Mouse (Mus musculus) cerebellum, postnatal 25 days (tissue): ENCODE results near the gene App.

Source experiments
- DNase-seq, 2 experiments: peaks; one replicate each; pipeline ENCODE4 v3.0.0; 2021; ENCODE audit warnings: mixed read lengths in 2 of 2

App gene

DNA sequence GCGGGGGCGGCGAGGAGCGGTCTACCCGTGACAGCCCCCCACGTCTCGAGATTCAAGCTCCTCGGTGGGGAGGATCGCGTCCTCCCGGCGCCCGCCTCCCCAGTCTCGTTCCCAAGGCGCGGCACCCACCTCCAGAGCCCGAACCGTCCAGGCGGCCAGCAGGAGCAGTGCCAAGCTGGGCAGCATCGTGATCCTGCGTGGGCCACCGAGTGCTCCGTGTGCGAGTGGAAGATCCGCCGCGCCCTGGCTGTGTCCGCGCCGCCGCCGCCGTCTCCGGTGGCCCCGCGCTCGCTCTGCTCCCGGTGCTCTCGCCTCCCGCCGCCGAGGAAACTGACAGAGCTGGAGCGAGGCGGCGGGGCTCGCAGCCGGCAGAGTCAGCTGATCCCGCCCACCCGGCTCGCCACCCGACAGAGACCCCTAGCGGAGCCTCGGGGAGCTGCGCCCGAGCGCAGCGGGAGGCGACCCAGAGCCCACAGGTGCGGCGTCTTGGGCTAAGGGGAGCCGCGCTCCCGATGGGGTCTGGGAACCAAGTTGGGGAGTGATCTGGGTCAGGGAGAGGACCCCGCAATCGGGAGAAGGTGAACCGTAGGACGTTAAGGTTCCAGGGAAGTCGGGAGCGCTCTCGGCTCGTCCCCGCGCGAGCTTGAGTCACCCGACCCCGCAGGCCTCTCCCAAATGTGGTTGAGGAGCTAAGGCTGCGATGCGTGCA is at the start of gene App:
Gene App (minus strand): TSS at position 394 of the 709 bp plus-strand sequence.
- DNase-seq = peak; percentile 98

DNA sequence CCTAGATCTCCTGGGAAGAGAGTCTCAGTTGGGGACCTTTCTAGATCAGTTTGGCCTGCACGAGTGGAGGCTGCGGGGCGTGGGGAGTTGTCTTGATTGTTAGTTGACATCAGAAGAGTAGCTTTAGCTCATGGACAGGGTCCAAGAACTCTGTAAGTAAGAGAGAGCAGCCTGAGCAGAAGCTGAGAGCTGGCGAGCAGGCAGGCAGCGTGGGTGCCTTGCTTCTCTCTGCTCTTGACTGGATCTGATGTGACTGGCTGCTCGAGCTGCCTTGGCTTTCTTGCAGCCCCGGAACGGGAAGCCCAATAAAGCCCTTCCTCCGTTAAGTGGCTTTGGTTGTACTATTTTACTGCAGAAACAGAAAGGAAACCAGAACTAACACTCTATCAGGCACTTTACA is 42.3 kb upstream of the App start:
- no peak for DNase-seq

GRCm38 (mm10) chr16:85215173-85215572 is 41.6 kb upstream of the App start:
- DNase-seq = no peak

DNA sequence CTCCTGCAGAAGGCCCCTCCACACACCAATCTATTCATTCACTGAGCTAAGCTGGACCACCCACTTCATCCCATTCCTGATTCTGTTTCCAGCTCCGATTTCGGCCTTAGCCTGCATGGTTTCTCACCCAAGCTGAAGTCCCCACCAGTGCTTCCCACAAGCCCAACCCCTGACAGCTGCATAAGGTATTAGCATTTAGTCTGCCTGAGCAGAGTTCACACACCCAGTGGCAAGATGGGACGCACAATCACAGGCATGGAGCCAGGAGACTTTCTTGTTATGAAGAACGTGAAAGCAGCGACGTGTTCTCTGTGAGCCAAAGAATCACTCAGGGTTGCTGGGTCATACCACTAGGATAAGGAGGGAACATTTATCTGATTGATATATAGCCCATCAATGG is 22.1 kb upstream of the App start:
- no peak for DNase-seq

DNA sequence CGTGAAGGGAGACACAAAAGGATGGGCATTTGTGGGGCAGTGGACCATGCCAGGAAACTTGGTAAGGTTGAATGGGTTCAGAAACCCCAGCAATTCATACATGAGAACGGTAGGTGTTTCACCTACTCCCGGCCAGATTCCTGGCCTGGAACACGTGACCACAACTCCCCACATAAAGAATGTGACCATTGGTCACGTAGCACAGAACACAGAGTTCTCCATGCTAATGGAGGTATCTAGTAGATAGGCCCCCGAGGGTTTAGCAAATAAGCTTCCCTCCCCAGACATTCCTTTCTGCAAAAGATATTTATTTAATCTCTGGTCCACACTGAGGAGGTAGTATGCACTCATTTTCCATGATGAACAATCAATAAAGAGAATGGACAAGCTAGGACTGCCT is 21.6 kb upstream of the App start:
- DNase-seq = no peak

- no peak for DNase-seq
Measured at GRCm38 (mm10) chr16:85181502-85181901, 7.9 kb upstream of the App start.

DNA sequence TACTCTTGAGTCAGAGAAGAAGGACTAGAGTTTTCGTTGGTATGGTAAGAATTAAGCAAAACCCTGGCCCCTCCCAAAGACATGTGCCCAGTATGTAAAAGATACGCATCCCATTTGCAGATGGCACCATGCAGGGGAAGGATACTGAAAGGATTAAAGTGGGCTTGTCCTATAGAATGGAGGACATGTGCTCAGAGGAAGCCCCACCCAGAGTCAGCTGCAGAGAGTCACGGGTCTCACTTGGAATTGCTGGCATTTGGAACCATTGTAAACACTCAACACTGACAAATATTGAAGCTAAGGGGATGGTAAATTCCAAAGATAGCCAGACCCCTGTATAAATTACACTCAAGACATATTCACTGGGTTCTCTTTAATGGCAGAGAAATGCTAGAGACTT is 7.1 kb upstream of the App start:
- DNase-seq = no peak

GRCm38 (mm10) chr16:85176666-85177065 is 3.1 kb upstream of the App start:
- no peak for DNase-seq

DNA sequence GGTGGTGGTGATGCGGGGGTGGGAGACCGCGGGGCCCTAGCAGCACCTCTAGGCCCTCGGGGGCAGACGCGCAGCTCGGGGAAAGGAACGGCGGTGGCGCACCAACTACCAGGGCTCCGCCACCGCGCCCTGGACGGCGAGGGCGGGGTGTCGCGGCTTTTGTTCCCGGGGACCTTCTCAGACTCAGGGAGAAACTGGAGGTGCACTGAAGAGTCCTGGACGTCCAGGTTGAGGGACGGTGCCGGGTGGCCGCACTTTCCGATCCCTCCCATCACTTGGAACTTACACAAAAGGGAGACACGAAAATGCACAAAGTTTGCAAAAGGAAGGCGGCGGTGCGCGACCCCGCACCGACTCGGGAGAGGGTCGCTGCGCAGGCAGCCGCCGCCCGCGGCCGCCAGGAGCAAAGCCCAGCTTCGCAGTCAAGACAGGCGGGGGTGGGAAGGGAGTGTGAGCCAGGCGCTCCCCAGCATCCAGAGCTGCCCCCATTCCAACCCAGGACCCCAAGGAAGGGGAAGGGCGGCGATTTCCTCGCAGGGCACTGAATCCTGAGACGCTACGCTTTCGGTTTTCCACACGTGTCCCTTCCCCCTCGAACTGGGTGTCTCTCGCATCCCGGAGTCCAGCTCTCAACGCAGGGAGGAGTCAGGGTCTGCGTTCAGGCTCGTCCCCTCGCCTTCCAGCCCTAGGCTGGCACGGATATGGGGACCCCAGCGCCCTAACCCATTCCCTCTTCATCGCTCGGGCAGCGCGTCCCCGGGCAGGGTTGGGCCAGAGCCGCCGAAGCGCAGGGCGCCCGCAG is 794 bp downstream of the App start:
- peak; percentile 79 to 82 for DNase-seq

GRCm38 (mm10) chr16:85171976-85172570 is 1.5 kb downstream of the App start:
- DNase-seq = peak; percentile 69

GRCm38 (mm10) chr16:85170826-85171510 is 2.6 kb downstream of the App start:
- DNase-seq = peak; percentile 50 to 67

- DNase-seq = peak; percentile 82 to 83
Measured at GRCm38 (mm10) chr16:85168821-85169220, 4.7 kb downstream of the App start.

DNA sequence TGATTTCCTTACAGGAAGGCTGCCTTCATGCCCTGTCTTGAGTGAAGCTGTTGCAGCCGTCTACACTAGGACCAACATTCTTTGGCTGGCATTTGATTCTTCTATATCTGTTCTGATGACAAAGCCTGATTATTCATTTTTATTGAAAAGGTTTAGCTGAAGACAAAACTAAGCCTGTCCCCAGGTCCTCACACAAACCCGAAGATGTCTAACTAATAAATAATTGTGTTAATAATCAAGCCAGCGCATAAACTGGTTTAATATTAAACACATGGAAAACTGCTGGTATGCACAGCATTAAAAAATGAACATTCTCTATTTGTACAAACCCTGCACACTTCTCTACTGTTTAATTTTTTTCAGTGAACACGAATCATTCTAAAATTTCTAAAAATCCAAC is 7.4 kb downstream of the App start:
- DNase-seq = no peak

DNA sequence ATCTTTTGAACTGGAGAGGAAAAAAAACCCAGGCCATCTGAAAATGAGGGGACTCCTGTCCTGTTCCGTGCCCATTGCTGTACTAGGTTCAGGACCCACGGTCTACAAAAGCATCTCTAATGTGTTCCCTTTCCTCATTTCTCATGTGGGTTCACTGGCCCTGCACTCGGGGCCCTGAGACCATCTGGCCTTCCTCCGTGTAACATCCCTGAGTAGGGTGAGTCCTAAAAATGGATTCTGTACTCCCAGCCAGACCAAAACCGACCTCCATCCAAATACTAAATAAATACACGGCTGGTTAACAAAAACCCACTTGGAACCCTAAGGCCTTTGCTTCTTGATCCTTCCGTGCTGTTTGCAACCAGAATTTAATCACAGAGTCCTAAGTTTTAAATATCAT is 7.9 kb downstream of the App start:
- DNase-seq = peak; percentile 50 to 59

DNA sequence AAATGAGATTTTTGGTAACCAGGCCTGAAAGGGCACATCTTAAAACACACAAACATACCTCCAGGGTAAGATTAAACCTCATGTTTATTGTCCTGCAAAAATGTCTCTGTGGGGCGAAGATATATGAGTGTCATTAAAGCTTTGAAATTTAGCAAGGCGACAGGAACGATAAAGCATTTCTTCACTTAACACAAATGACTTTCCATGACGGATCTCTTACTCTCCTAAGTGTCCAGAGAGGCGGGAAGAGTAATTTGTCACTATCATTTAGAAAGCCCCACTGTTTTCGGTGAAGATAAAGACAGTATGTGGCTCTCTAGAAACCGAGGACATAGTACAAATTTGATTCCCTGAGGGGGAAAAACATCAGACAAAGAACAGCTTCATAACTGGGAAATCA is 8.4 kb downstream of the App start:
- no peak for DNase-seq

GRCm38 (mm10) chr16:85162779-85163178 is 10.8 kb downstream of the App start:
- DNase-seq = no peak

GRCm38 (mm10) chr16:85160140-85160539 is 13.4 kb downstream of the App start:
- no peak for DNase-seq

GRCm38 (mm10) chr16:85157796-85158546 is 15.6 kb downstream of the App start:
- DNase-seq = no peak

- DNase-seq = no peak
Measured at GRCm38 (mm10) chr16:85157156-85157555, 16.4 kb downstream of the App start.

GRCm38 (mm10) chr16:85155836-85156235 is 17.7 kb downstream of the App start:
- DNase-seq = no peak

GRCm38 (mm10) chr16:85152457-85152856 is 21.1 kb downstream of the App start:
- no peak for DNase-seq

- DNase-seq = peak in 1 of 2 experiments; percentile 40
Measured at GRCm38 (mm10) chr16:85151681-85152080, 21.9 kb downstream of the App start.

DNA sequence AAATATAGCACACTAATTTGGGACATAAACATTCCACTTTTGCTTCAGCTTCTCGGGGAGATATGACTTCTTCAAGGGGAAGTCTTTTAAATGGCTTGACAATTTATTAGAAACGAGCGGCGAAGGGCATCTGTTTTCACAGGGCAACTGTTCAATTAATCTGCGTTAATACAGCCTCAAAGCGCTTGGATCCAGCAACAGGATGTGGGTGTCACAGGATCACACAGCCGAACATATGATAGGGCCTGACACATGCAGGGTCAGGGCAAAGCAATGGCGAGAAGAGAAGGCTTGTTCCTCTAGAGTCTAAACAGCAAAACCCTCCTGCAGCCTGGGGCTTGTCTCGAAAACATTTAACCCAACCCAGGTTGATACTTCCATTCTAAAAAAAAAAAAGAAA is 22.7 kb downstream of the App start:
- DNase-seq = no peak
